Mouse (Mus musculus) small intestine, adult 2 months (tissue): Measurements from ENCODE around the gene Ppil6. TPM values are rescaled to one million over a fixed set of nuclear protein-coding genes. Genes with fewer than 3 reads are reported as not detected.

Experiments
- H3K27ac ChIP-seq: fragments of 200-500 bp; 2 replicates; pipeline ENCODE4 v1.5.1; 2012; ENCODE audit warnings: low read depth, low read length, control low read depth, inconsistent platforms; ENCODE audit not compliant: insufficient read depth
- H3K27me3 ChIP-seq: fragments of 200-500 bp; 2 replicates; pipeline ENCODE4 v1.6.1; 2012; ENCODE audit warnings: mild to moderate bottlenecking, moderate library complexity, low read length, inconsistent platforms; ENCODE audit not compliant: control insufficient read depth, insufficient read depth
- H3K36me3 ChIP-seq: fragments of 200-500 bp; 2 replicates; pipeline ENCODE4 v1.6.1; 2012; ENCODE audit warnings: mild to moderate bottlenecking, low read length, control low read depth, inconsistent platforms; ENCODE audit not compliant: control insufficient read depth, insufficient read depth
- H3K4me1 ChIP-seq: fragments of 200-500 bp; 2 replicates; pipeline ENCODE4 v1.6.1; 2012; ENCODE audit warnings: low read length, inconsistent platforms, mixed read lengths; ENCODE audit not compliant: control insufficient read depth, insufficient read depth, insufficient read length
- H3K4me3 ChIP-seq: fragments of 200-500 bp; 2 replicates; pipeline ENCODE4 v1.5.1; 2012; ENCODE audit warnings: low read depth, mild to moderate bottlenecking, control low read depth, inconsistent platforms, low read length, moderate library complexity
- CTCF ChIP-seq: fragments of 200-500 bp; IDR thresholded peaks from 2 replicates; pipeline ENCODE4 v1.5.1; 2012; ENCODE audit warnings: low read depth, mild to moderate bottlenecking, control low read depth, inconsistent platforms, low read length, moderate library complexity, mixed read lengths; ENCODE audit not compliant: insufficient replicate concordance, insufficient read length; ENCODE audit errors: extremely low read depth
- POLR2A ChIP-seq: fragments of 200-500 bp; IDR thresholded peaks from 2 replicates; pipeline ENCODE4 v1.6.1; 2012; ENCODE audit warnings: low read depth, mild to moderate bottlenecking, control low read depth, inconsistent platforms, low read length, moderate library complexity
- WGBS: fragments of 180-500 bp; shearing (Covaris S2); methylation state at CpG from one replicate; pipeline ENCODE4 v1.1.7; 2018; 5-methylcytosine and 5-hydroxymethylcytosine counted together
- polyA plus RNA-seq: library from polyadenylated mRNA; depleted of rRNA; stranded (reverse); fragments of >200 nt; gene quantifications from 2 replicates; pipeline ENCODE4 v1.2.3, GENCODE M21; 2012

Ppil6 gene
- polyA plus RNA-seq, 1 experiment = 0.15 TPM

GRCm38 (mm10) chr10:41543844-41544243 lies 53.6 kb downstream of the Ppil6 start:
- H3K36me3 ChIP-seq = no peaks in the 10 kb centered on the region
- H3K4me3 ChIP-seq = no peak overlapping the region
- TF ChIP-seq POLR2A (no peak), CTCF (no peak)
- no peaks in the 10 kb centered on the region for H3K27me3 ChIP-seq
- 72% methylated on average over 2 of the region's 2 CpGs for WGBS
- H3K27ac ChIP-seq = no peak overlapping the region
- peaks cover 6% of the 10 kb centered on the region; the same call in 1 of the 2 replicates for H3K4me1 ChIP-seq

GRCm38 (mm10) chr10:41544481-41545190 lies 54.4 kb downstream of the Ppil6 start:
- peaks cover 6% of the 10 kb centered on the region; the same call in 1 of the 2 replicates for H3K4me1 ChIP-seq

GRCm38 (mm10) chr10:41545224-41545755 lies 55.1 kb downstream of the Ppil6 start:
- 22% methylated on average over 7 of the region's 7 CpGs for WGBS
- TF ChIP-seq CTCF (no peak), POLR2A (no peak)
- no peaks in the 10 kb centered on the region for H3K27me3 ChIP-seq
- no peaks in the 10 kb centered on the region for H3K36me3 ChIP-seq
- no peak overlapping the region for H3K27ac ChIP-seq
- peaks cover 6% of the 10 kb centered on the region; the same call in 1 of the 2 replicates for H3K4me1 ChIP-seq
- no peak overlapping the region for H3K4me3 ChIP-seq

More at GRCm38 (mm10) chr10:41544481-41545190, 54.4 kb downstream of the Ppil6 start:
- no peaks in the 10 kb centered on the region for H3K27me3 ChIP-seq
- WGBS = 7% methylated on average over 7 of the region's 7 CpGs
- no peaks in the 10 kb centered on the region for H3K36me3 ChIP-seq
- no peak overlapping the region for H3K27ac ChIP-seq
- H3K4me3 ChIP-seq = no peak overlapping the region
- TF ChIP-seq POLR2A (no peak), CTCF (no peak)

DNA sequence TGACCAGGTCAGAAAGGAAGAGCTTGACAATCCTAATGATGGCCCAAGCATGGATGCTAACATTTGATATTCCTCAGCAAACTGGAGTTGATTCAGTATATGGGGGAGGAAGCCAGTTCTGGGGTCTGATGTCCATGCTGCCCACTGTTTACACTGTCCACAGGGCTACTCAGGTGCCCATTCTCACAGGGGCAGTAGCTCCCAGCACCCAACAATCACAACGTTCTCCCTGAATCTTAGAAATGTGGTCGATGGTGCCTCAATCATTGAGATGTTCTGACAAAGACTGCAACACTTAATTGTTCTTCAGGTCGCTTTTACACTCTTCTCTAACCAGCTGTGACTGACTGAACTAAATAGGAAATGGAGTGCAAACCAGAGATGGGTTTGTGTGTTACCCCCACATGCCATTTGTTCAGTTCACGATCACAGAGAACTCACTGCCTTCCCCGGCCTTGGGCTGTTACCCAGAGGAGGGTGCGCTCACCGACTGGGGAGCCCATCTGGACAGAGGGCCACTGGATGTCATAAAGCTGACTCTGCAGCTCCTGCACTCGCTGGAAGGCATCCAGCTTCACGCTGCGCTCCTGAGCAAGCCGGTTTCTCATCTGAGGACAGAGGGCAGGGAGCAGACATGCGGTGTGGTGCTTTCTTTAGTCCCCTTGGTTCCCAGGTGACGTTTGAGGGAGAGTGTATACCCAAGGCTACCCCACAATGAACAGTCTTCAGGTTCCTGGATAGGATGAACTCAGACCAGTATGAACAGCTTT lies 56.3 kb downstream of the Ppil6 start:
- H3K4me3 ChIP-seq = no peak overlapping the region
- TF ChIP-seq POLR2A (no peak), CTCF (no peak)
- H3K4me1 ChIP-seq = peaks cover 6% of the 10 kb centered on the region; the same call in 1 of the 2 replicates
- H3K27me3 ChIP-seq = no peaks in the 10 kb centered on the region
- no peak overlapping the region for H3K27ac ChIP-seq
- H3K36me3 ChIP-seq = no peaks in the 10 kb centered on the region
- 33% methylated on average over 13 of the region's 13 CpGs for WGBS

DNA sequence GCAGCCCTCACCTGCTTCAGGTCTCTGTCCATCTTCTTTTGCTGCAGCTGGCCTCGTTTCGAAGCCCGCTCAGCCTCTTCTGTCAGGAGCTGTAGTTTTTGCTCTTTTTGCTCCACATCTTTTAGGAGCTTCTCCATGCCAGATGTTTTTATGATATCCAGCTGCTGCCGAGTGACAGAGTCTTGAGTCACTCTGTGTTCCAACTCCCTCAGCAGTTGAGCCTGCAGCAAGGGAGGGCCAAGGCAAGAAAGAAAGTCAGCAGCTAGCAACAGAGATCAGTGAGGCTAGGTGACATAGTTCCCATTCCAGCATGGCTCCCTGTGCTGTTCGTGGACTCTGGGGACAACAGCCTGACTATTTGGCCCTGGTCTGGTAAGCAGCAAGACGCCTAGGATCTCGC lies 60.5 kb downstream of the Ppil6 start:
- no peak overlapping the region for H3K4me3 ChIP-seq
- H3K4me1 ChIP-seq = peaks cover 18% of the 10 kb centered on the region
- no peaks in the 10 kb centered on the region for H3K27me3 ChIP-seq
- no peak overlapping the region for H3K27ac ChIP-seq
- WGBS = 74% methylated on average over 7 of the region's 7 CpGs
- no peak for TF ChIP-seq POLR2A
- no peak for TF ChIP-seq CTCF
- no peaks in the 10 kb centered on the region for H3K36me3 ChIP-seq

DNA sequence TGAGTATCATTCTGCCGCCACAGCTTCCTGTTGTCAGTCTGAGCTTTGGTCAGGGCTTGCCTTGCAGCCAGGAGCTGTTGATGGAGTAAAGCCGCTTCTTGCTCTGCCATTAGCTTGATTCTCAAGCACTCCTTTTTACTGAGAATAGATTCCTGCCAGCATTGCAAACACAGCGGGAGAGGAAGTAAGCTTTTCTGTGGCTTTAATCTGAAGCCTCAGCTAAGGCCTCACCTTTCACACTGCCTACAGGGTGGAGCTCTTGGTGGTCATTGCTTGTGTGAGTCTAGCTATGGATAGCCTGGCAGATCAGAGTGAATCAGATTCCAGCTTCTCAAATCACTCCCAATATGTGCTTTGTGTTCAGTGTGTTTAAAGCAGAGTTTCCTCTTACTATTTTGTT lies 62.1 kb downstream of the Ppil6 start:
- Histone ChIP-seq H3K27ac (peak overlapping the region; percentile 79), H3K27me3 (no peaks in the 10 kb centered on the region), H3K4me1 (peaks cover 15% of the 10 kb centered on the region), H3K4me3 (no peak overlapping the region), H3K36me3 (no peaks in the 10 kb centered on the region)
- TF ChIP-seq POLR2A (no peak), CTCF (no peak)
- 13% methylated on average over 3 of the region's 3 CpGs for WGBS
